Mouse (Mus musculus): Measurements from ENCODE around the gene Gm14226.
A peak's percentile ranks its signal among the peaks of the same experiment; 100 is the strongest.
"Not testable (repeated sequence)": the region's sequence is repeated elsewhere in the genome, so short reads cannot be mapped to it uniquely, and the experiment has no call there.

Gm14226 gene

GRCm38 (mm10) chr2:155018251-155018755 lies at the start of gene Gm14226:
Gene Gm14226 (plus strand): TSS chr2:155018266.
- DNase-seq (ENCODE audit: low spot score) = not testable (repeated sequence)

GRCm38 (mm10) chr2:154969740-154970397 lies 48.2 kb upstream of the Gm14226 start:
- DNase-seq (ENCODE audit: low spot score) = not testable (repeated sequence)

GRCm38 (mm10) chr2:154971919-154972692 lies 46.0 kb upstream of the Gm14226 start:
- no peak for DNase-seq (ENCODE audit: low spot score)

GRCm38 (mm10) chr2:154972981-154973380 lies 45.1 kb upstream of the Gm14226 start:
- no peak for DNase-seq (ENCODE audit: low spot score)

- no peak for DNase-seq (ENCODE audit: low spot score)
Observed at GRCm38 (mm10) chr2:154986609-154987008, 31.5 kb upstream of the Gm14226 start.

GRCm38 (mm10) chr2:154991411-154991810 lies 26.7 kb upstream of the Gm14226 start:
- no peak for DNase-seq (ENCODE audit: low spot score)

- no peak for DNase-seq (ENCODE audit: low spot score)
Observed at GRCm38 (mm10) chr2:154992083-154992482, 26.0 kb upstream of the Gm14226 start.

- no peak for DNase-seq (ENCODE audit: low spot score)
Observed at GRCm38 (mm10) chr2:155005491-155005890, 12.6 kb upstream of the Gm14226 start.

GRCm38 (mm10) chr2:155011086-155011656 lies 6.9 kb upstream of the Gm14226 start:
- no peak for DNase-seq (ENCODE audit: low spot score)

GRCm38 (mm10) chr2:155012991-155013390 lies 5.1 kb upstream of the Gm14226 start:
- DNase-seq (ENCODE audit: low spot score) = no peak

- not testable (repeated sequence) for DNase-seq (ENCODE audit: low spot score)
Observed at GRCm38 (mm10) chr2:155016751-155017150, 1.3 kb upstream of the Gm14226 start.

GRCm38 (mm10) chr2:155018762-155019641 lies 936 bp downstream of the Gm14226 start:
- peak; percentile 32 for DNase-seq (ENCODE audit: low spot score)

GRCm38 (mm10) chr2:155019673-155020072 lies 1.6 kb downstream of the Gm14226 start:
- DNase-seq (ENCODE audit: low spot score) = peak; percentile 80

- DNase-seq (ENCODE audit: low spot score) = not testable (repeated sequence)
Observed at GRCm38 (mm10) chr2:155020247-155020826, 2.3 kb downstream of the Gm14226 start.

GRCm38 (mm10) chr2:155030831-155031230 lies 12.8 kb downstream of the Gm14226 start:
- DNase-seq (ENCODE audit: low spot score) = no peak

GRCm38 (mm10) chr2:155032938-155033710 lies 15.1 kb downstream of the Gm14226 start:
- no peak for DNase-seq (ENCODE audit: low spot score)

- DNase-seq (ENCODE audit: low spot score) = no peak
Observed at GRCm38 (mm10) chr2:155039956-155040355, 21.9 kb downstream of the Gm14226 start.

- DNase-seq (ENCODE audit: low spot score) = no peak
Observed at GRCm38 (mm10) chr2:155044542-155044941, 26.5 kb downstream of the Gm14226 start.

- DNase-seq (ENCODE audit: low spot score) = no peak
Observed at GRCm38 (mm10) chr2:155045075-155045474, 27.0 kb downstream of the Gm14226 start.

GRCm38 (mm10) chr2:155046803-155047202 lies 28.7 kb downstream of the Gm14226 start:
- no peak for DNase-seq (ENCODE audit: low spot score)

Measured in ovary, postnatal 10 days (tissue).